Mouse (Mus musculus): ENCODE measurements around the gene Polg. TPM values are rescaled to one million over a fixed set of nuclear protein-coding genes. Genes with fewer than 3 reads are reported as not detected.

The Polg gene
- polyA plus RNA-seq, 1 experiment from 2014 or later: 13.9 TPM

DNA sequence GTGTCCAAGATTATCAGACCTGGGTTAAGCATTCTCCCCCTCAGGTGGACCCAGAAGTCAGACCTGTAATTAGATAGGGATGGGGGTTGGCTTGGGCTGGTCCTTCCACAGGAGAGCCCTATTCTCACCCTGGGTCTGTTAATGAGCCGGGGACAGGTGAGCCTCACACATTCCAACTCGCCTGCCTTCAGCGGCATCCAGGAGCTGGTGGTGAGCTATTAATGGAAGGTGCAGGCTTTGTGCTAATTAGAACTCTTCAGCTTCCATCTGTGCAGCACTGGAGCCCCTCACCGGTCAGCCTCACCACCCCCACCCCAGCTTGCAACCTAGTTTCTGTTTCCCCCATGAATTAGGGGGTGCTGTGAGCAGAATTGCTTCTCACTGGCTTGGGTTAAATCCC lies 46.3 kb upstream of the Polg start:
- no peak for TF ChIP-seq CTCF (IDR thresholded peaks at IDR 0.05; ENCODE audit: low read depth)
- no peak for TF ChIP-seq EP300 (optimal IDR thresholded peaks at IDR 0.05)
- H3K27ac ChIP-seq (replicated peaks): no peak overlapping the region
- DNase-seq (ENCODE audit: low spot score) (no peak), ATAC-seq (ENCODE audit: low FRiP score, low TSS enrichment) (no peak)
- H3K9me3 ChIP-seq (ENCODE audit: control insufficient read depth, low read length): no peaks in the 10 kb centered on the region
- H3K4me3 ChIP-seq (ENCODE audit: low read depth, low read length): no peak overlapping the region
- peaks cover 42% of the 10 kb centered on the region for H3K27me3 ChIP-seq (ENCODE audit: control insufficient read depth, insufficient read depth, low read length)
- peaks cover 3% of the 10 kb centered on the region; the same call in 1 of the 2 replicates for H3K4me1 ChIP-seq (replicated peaks; ENCODE audit: control insufficient read depth, insufficient read depth)
- H3K9ac ChIP-seq (ENCODE audit: low read length): no peak overlapping the region
- H3K36me3 ChIP-seq (ENCODE audit: control insufficient read depth, insufficient read depth, low read length): no peaks in the 10 kb centered on the region
- H3K4me2 ChIP-seq (replicated peaks; ENCODE audit: low read depth): no peak overlapping the region
- WGBS: 14% methylated on average over 4 of the region's 4 CpGs

DNA sequence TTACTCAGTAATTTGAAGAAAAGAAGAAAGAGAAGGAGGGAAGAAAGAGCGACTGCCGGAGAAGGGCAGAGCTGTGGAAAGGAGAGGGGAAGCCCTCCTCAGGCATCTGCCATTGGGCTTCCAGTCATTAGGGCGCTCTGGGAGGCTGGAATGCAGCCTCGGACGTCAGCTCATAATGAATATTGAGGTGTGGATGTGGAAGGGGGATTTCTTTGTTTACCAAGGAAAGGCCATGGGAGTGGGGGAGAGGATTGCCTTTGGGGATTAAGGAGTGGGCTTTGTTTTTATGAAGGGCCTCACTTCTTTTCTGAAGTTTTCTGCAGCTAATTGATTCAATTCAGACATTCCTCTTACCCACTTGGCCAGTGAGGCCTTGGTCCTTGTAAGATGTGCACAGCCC lies 45.5 kb upstream of the Polg start:
- no peak for DNase-seq (ENCODE audit: low spot score)
- no peak for TF ChIP-seq EP300 (optimal IDR thresholded peaks at IDR 0.05)
- no peak for TF ChIP-seq CTCF (IDR thresholded peaks at IDR 0.05; ENCODE audit: low read depth)
- H3K4me1 ChIP-seq (replicated peaks; ENCODE audit: control insufficient read depth, insufficient read depth): peaks cover 3% of the 10 kb centered on the region; the same call in 1 of the 2 replicates
- no peak overlapping the region for H3K9ac ChIP-seq (ENCODE audit: low read length)
- H3K4me3 ChIP-seq (ENCODE audit: low read depth, low read length): no peak overlapping the region
- H3K4me2 ChIP-seq (replicated peaks; ENCODE audit: low read depth): no peak overlapping the region
- H3K27ac ChIP-seq (replicated peaks): no peak overlapping the region
- H3K9me3 ChIP-seq (ENCODE audit: control insufficient read depth, low read length): no peaks in the 10 kb centered on the region
- ATAC-seq (ENCODE audit: low FRiP score, low TSS enrichment): no peak
- 5% methylated on average over 5 of the region's 5 CpGs for WGBS
- peaks cover 47% of the 10 kb centered on the region for H3K27me3 ChIP-seq (ENCODE audit: control insufficient read depth, insufficient read depth, low read length)
- no peaks in the 10 kb centered on the region for H3K36me3 ChIP-seq (ENCODE audit: control insufficient read depth, insufficient read depth, low read length)

DNA sequence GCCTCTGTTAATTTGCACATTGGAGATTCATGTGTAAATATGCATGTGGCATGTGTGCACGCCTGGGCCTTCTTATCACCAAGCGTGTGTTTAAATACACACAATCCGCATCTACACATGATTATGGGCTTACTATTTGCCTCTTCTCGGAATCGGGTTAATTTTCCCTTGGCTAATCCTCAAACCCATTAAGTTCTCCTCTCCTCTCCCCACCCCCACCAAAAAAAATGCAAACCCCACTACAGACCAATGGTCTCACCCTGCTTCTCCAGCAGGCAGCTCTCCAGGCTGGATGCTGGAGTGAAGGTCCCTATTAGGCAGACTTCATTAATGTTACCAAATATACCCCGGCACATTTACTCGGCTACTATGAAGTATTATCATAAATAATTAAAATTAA lies 45.0 kb upstream of the Polg start:
- no peak overlapping the region for H3K4me3 ChIP-seq (ENCODE audit: low read depth, low read length)
- no peak overlapping the region for H3K27ac ChIP-seq (replicated peaks)
- DNase-seq (ENCODE audit: low spot score): no peak
- no peak overlapping the region for H3K9ac ChIP-seq (ENCODE audit: low read length)
- H3K9me3 ChIP-seq (ENCODE audit: control insufficient read depth, low read length): no peaks in the 10 kb centered on the region
- H3K4me2 ChIP-seq (replicated peaks; ENCODE audit: low read depth): no peak overlapping the region
- no peak for ATAC-seq (ENCODE audit: low FRiP score, low TSS enrichment)
- peaks cover 48% of the 10 kb centered on the region for H3K27me3 ChIP-seq (ENCODE audit: control insufficient read depth, insufficient read depth, low read length)
- peaks cover 3% of the 10 kb centered on the region; the same call in 1 of the 2 replicates for H3K4me1 ChIP-seq (replicated peaks; ENCODE audit: control insufficient read depth, insufficient read depth)
- H3K36me3 ChIP-seq (ENCODE audit: control insufficient read depth, insufficient read depth, low read length): no peaks in the 10 kb centered on the region
- TF ChIP-seq CTCF (IDR thresholded peaks at IDR 0.05; ENCODE audit: low read depth): no peak
- no peak for TF ChIP-seq EP300 (optimal IDR thresholded peaks at IDR 0.05)
- WGBS: 22% methylated on average over 7 of the region's 7 CpGs

GRCm38 (mm10) chr7:79510686-79511085 lies 44.5 kb upstream of the Polg start:
- peaks cover 3% of the 10 kb centered on the region; the same call in 1 of the 2 replicates for H3K4me1 ChIP-seq (replicated peaks; ENCODE audit: control insufficient read depth, insufficient read depth)
- H3K9me3 ChIP-seq (ENCODE audit: control insufficient read depth, low read length): no peaks in the 10 kb centered on the region
- H3K27me3 ChIP-seq (ENCODE audit: control insufficient read depth, insufficient read depth, low read length): peaks cover 48% of the 10 kb centered on the region
- no peak overlapping the region for H3K4me2 ChIP-seq (replicated peaks; ENCODE audit: low read depth)
- 22% methylated on average over 3 of the region's 3 CpGs for WGBS
- ATAC-seq (ENCODE audit: low FRiP score, low TSS enrichment): no peak
- no peak overlapping the region for H3K27ac ChIP-seq (replicated peaks)
- H3K9ac ChIP-seq (ENCODE audit: low read length): no peak overlapping the region
- H3K36me3 ChIP-seq (ENCODE audit: control insufficient read depth, insufficient read depth, low read length): no peaks in the 10 kb centered on the region
- DNase-seq (ENCODE audit: low spot score): no peak
- no peak for TF ChIP-seq CTCF (IDR thresholded peaks at IDR 0.05; ENCODE audit: low read depth)
- no peak for TF ChIP-seq EP300 (optimal IDR thresholded peaks at IDR 0.05)
- no peak overlapping the region for H3K4me3 ChIP-seq (ENCODE audit: low read depth, low read length)

DNA sequence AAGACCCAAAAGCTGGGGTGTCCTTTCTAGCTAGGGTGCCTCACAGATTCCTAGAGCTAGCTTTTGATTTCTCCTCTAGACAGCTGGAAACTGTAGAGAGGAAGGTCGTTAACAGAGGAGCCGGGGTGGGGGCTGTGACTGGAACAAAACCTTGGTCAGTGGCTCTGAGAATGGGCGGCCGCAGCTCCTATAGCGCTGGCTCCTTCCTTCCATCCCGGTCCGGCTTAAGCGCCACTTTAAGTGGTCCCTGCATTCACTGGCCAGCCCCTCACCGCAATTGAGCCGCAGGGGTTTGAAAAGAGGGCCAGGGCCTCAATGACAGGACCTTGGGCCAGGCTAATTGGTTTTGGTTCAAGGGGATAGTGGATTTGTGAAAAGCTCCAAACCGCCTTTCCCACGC lies 43.5 kb upstream of the Polg start:
- no peak overlapping the region for H3K9ac ChIP-seq (ENCODE audit: low read length)
- WGBS: 7% methylated on average over 12 of the region's 12 CpGs

DNA sequence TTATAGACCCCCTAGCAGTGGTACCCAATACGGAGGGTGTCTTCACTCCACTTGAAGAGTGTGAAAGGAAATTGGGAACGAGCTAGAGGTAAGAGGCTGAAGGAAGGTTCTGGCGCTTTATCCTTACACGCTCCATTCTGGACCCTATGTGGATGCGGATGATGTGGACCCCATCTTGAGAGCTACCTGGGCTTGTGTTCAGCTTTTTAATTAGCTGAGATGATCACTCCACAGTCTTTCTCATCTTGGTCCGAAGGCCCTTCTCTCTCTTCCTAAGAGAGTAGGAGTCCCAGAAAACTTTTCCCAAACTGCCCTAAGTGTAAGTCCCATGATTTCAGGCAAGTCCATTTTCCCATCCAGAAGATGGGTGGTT lies 43.1 kb upstream of the Polg start:
- no peaks in the 10 kb centered on the region for H3K9me3 ChIP-seq (ENCODE audit: control insufficient read depth, low read length)
- H3K27me3 ChIP-seq (ENCODE audit: control insufficient read depth, insufficient read depth, low read length): peaks cover 45% of the 10 kb centered on the region
- H3K4me2 ChIP-seq (replicated peaks; ENCODE audit: low read depth): no peak overlapping the region
- 6% methylated on average over 6 of the region's 6 CpGs for WGBS
- H3K4me3 ChIP-seq (ENCODE audit: low read depth, low read length): no peak overlapping the region
- no peak for TF ChIP-seq EP300 (optimal IDR thresholded peaks at IDR 0.05)
- no peak for TF ChIP-seq CTCF (IDR thresholded peaks at IDR 0.05; ENCODE audit: low read depth)
- no peak for ATAC-seq (ENCODE audit: low FRiP score, low TSS enrichment)
- no peak overlapping the region for H3K9ac ChIP-seq (ENCODE audit: low read length)
- no peak for DNase-seq (ENCODE audit: low spot score)
- H3K27ac ChIP-seq (replicated peaks): no peak overlapping the region
- no peaks in the 10 kb centered on the region for H3K4me1 ChIP-seq (replicated peaks; ENCODE audit: control insufficient read depth, insufficient read depth)
- H3K36me3 ChIP-seq (ENCODE audit: control insufficient read depth, insufficient read depth, low read length): no peaks in the 10 kb centered on the region

More for the DNA sequence above, 43.5 kb upstream of the Polg start:
- Histone ChIP-seq H3K36me3 (ENCODE audit: control insufficient read depth, insufficient read depth, low read length) (no peaks in the 10 kb centered on the region), H3K9me3 (ENCODE audit: control insufficient read depth, low read length) (no peaks in the 10 kb centered on the region), H3K27me3 (ENCODE audit: control insufficient read depth, insufficient read depth, low read length) (peaks cover 47% of the 10 kb centered on the region), H3K4me1 (replicated peaks; ENCODE audit: control insufficient read depth, insufficient read depth) (no peaks in the 10 kb centered on the region), H3K27ac (replicated peaks) (no peak overlapping the region), H3K4me3 (ENCODE audit: low read depth, low read length) (no peak overlapping the region), H3K4me2 (replicated peaks; ENCODE audit: low read depth) (no peak overlapping the region)
- no peak for TF ChIP-seq EP300 (optimal IDR thresholded peaks at IDR 0.05)
- TF ChIP-seq CTCF (IDR thresholded peaks at IDR 0.05; ENCODE audit: low read depth): no peak
- no peak for DNase-seq (ENCODE audit: low spot score)
- ATAC-seq (ENCODE audit: low FRiP score, low TSS enrichment): no peak

Measured in stomach, postnatal 0 days (tissue).